Mouse (Mus musculus) CH12.LX (cell line): ENCODE data around the gene Frs2. TPM values are rescaled to one million over a fixed set of nuclear protein-coding genes. Genes with fewer than 3 reads are reported as not detected.

Experiments used
- DNase-seq: peaks from one replicate; pipeline ENCODE4 v3.0.0-alpha.2; 2013; ENCODE audit errors: extremely low read depth
- H3K27ac ChIP-seq: 2 replicates; pipeline ENCODE4 v1.5.1; 2012; ENCODE audit warnings: low read depth, mild to moderate bottlenecking, control low read depth, moderate library complexity; ENCODE audit not compliant: insufficient read depth
- H3K27me3 ChIP-seq: replicated peaks from 2 replicates; pipeline ENCODE3; 2012; ENCODE audit warnings: inconsistent platforms
- H3K36me3 ChIP-seq, 2 experiments: replicated peaks in 1 of 2; 2 replicates each; pipeline versions ENCODE3 to v1.6.1; 2012; ENCODE audit warnings: inconsistent platforms in 1 of 2, low read length in 1 of 2, mild to moderate bottlenecking in 1 of 2, mixed read lengths in 1 of 2, moderate library complexity in 1 of 2; ENCODE audit not compliant: control insufficient read depth in 1 of 2, insufficient read depth in 1 of 2
- H3K4me1 ChIP-seq, 2 experiments: 2 replicates each; pipeline ENCODE4 v1.6.1; 2012; ENCODE audit warnings: inconsistent platforms in 1 of 2, moderate library complexity in 1 of 2; ENCODE audit not compliant: insufficient read depth in 2 of 2, control insufficient read depth in 1 of 2
- H3K4me2 ChIP-seq: 2 replicates; pipeline ENCODE4 v1.6.1; 2012; ENCODE audit warnings: low read depth, mild to moderate bottlenecking, control low read depth; ENCODE audit not compliant: poor library complexity, insufficient read depth, severe bottlenecking
- H3K4me3 ChIP-seq, 3 experiments: fragments of 150-350 bp in 1 of 3; sonication (generic) in 1 of 3; replicated peaks in 1 of 3; 2 replicates each; pipeline versions ENCODE3 to v1.5.1; 2011 to 2012; ENCODE audit warnings: low read depth in 2 of 3, low read length in 2 of 3, mild to moderate bottlenecking in 2 of 3, moderate library complexity in 2 of 3, control low read depth in 1 of 3, improper control_type of control experiment in 1 of 3, inconsistent platforms in 1 of 3, mixed read lengths in 1 of 3; ENCODE audit not compliant: poor library complexity in 1 of 3
- H3K79me2 ChIP-seq: replicated peaks from 2 replicates; pipeline ENCODE4 v1.6.1; 2012; ENCODE audit warnings: mild to moderate bottlenecking, moderate library complexity; ENCODE audit not compliant: control insufficient read depth, poor library complexity, insufficient read depth, severe bottlenecking; ENCODE audit errors: extremely low read depth
- H3K9ac ChIP-seq: 2 replicates; pipeline ENCODE4 v1.6.1; 2012; ENCODE audit warnings: low read depth, mild to moderate bottlenecking, control low read depth, moderate library complexity; ENCODE audit not compliant: insufficient read depth
- H3K9me3 ChIP-seq: replicated peaks from 2 replicates; pipeline ENCODE3; 2012; ENCODE audit warnings: low read length, inconsistent platforms, mixed read lengths
- CHD2 ChIP-seq: IDR thresholded peaks from 2 replicates; pipeline ENCODE4 v1.6.1; 2011; ENCODE audit warnings: low read length, improper control_type of control experiment
- E2F4 ChIP-seq: IDR thresholded peaks from 2 replicates; pipeline ENCODE4 v1.6.1; 2011; ENCODE audit warnings: low read depth, low read length, improper control_type of control experiment; ENCODE audit not compliant: insufficient replicate concordance
- EP300 ChIP-seq: IDR thresholded peaks from 2 replicates; pipeline ENCODE4 v1.6.1; 2011; ENCODE audit warnings: low read length, improper control_type of control experiment
- GABPA ChIP-seq: IDR thresholded peaks from 2 replicates; pipeline ENCODE4 v1.6.1; 2012; ENCODE audit warnings: low read depth, low read length, improper control_type of control experiment, inconsistent platforms; ENCODE audit not compliant: insufficient replicate concordance
- IRF4 ChIP-seq: IDR thresholded peaks from 2 replicates; pipeline ENCODE4 v1.6.1; 2014; ENCODE audit warnings: low read depth, mild to moderate bottlenecking, inconsistent platforms, low read length, improper control_type of control experiment
- JUN ChIP-seq: IDR thresholded peaks from 2 replicates; pipeline ENCODE4 v1.6.1; 2011; ENCODE audit warnings: low read depth, mild to moderate bottlenecking, low read length, improper control_type of control experiment, moderate library complexity; ENCODE audit not compliant: insufficient read depth
- JUND ChIP-seq: conservative IDR thresholded peaks from 2 replicates; pipeline ENCODE4 v1.6.1; 2011; ENCODE audit warnings: low read depth, low read length, improper control_type of control experiment
- KAT2A ChIP-seq: IDR thresholded peaks from 2 replicates; pipeline ENCODE4 v1.6.1; 2012; ENCODE audit warnings: low read length, improper control_type of control experiment, inconsistent platforms; ENCODE audit not compliant: insufficient replicate concordance
- MAFK ChIP-seq: IDR thresholded peaks from 2 replicates; pipeline ENCODE4 v1.6.1; 2011; ENCODE audit warnings: low read length, improper control_type of control experiment; ENCODE audit not compliant: insufficient replicate concordance
- MAX ChIP-seq: IDR thresholded peaks from 2 replicates; pipeline ENCODE4 v1.6.1; 2011; ENCODE audit warnings: low read length, improper control_type of control experiment
- MEF2A ChIP-seq: IDR thresholded peaks from 2 replicates; pipeline ENCODE4 v1.6.1; 2014; ENCODE audit warnings: low read depth, mild to moderate bottlenecking, inconsistent platforms, low read length, improper control_type of control experiment, borderline replicate concordance
- PAX5 ChIP-seq: IDR thresholded peaks from 2 replicates; pipeline ENCODE4 v1.6.1; 2012; ENCODE audit warnings: low read length, inconsistent platforms, mixed read lengths
- POLR2A ChIP-seq: IDR thresholded peaks from 2 replicates; pipeline ENCODE4 v1.6.1; 2011; ENCODE audit warnings: low read depth, mild to moderate bottlenecking, improper control_type of control experiment, low read length
- POLR2AphosphoS2 ChIP-seq: IDR thresholded peaks from 2 replicates; pipeline ENCODE4 v1.6.1; 2011; ENCODE audit warnings: low read depth, low read length, improper control_type of control experiment
- SIN3A ChIP-seq: IDR thresholded peaks from 2 replicates; pipeline ENCODE4 v1.6.1; 2012; ENCODE audit warnings: low read length, improper control_type of control experiment, inconsistent platforms
- TBP ChIP-seq: conservative IDR thresholded peaks from 2 replicates; pipeline ENCODE4 v1.6.1; 2011; ENCODE audit warnings: low read depth, low read length, improper control_type of control experiment
- UBTF ChIP-seq: IDR thresholded peaks from 2 replicates; pipeline ENCODE4 v1.6.1; 2012; ENCODE audit warnings: low read depth, mild to moderate bottlenecking, inconsistent platforms, low read length, improper control_type of control experiment, moderate library complexity
- USF2 ChIP-seq: conservative IDR thresholded peaks from 2 replicates; pipeline ENCODE4 v1.6.1; 2011; ENCODE audit warnings: low read depth, low read length, improper control_type of control experiment
- ZC3H11A ChIP-seq: IDR thresholded peaks from 2 replicates; pipeline ENCODE4 v1.6.1; 2012; ENCODE audit warnings: low read depth, mild to moderate bottlenecking, inconsistent platforms, low read length, improper control_type of control experiment
- ZKSCAN1 ChIP-seq: IDR thresholded peaks from 2 replicates; pipeline ENCODE4 v1.6.1; 2012; ENCODE audit warnings: low read depth, inconsistent platforms, low read length, improper control_type of control experiment, borderline replicate concordance
- ZNF384 ChIP-seq: IDR thresholded peaks from 2 replicates; pipeline ENCODE4 v1.6.1; 2012; ENCODE audit warnings: low read depth, low read length, improper control_type of control experiment, inconsistent platforms
- dilution Hi-C: fragments of 300-500 bp; cut with MboI; formaldehyde crosslinking; loops from 2 replicates; pipeline ENCODE4 v1.14.3; 2020; ENCODE audit warnings: low sequenced_read_pairs; ENCODE audit not compliant: extremely low pct_unique_long_range_greater_than_20kb, extremely low pct_ligation_motif_present
- in situ Hi-C: fragments of 300-500 bp; cut with MboI; formaldehyde crosslinking; loops from 3 replicates; pipeline ENCODE4 v1.14.3; 2019; ENCODE audit warnings: low sequenced_read_pairs, low pct_ligation_motif_present, low pct_unique_long_range_greater_than_20kb, mixed read lengths
- polyA plus RNA-seq: library from polyadenylated mRNA; unstranded; fragments of >175 nt; gene quantifications from 2 replicates; pipeline ENCODE4 v1.2.1, GENCODE M21; 2012; ENCODE audit warnings: low read depth; ENCODE audit not compliant: insufficient read length
- total RNA-seq, 2 experiments: library from RNA; depleted of rRNA; stranded (reverse); fragments of 300-350 nt in 1 of 2; fragments of >200 nt in 1 of 2; gene quantifications; 2 replicates each; pipeline ENCODE4 v1.2.3; 2012 to 2014

Frs2 gene
- total and polyA plus RNA-seq, 3 experiments, result 4.3 to 10.4 (median 5.6) TPM

GRCm38 (mm10) chr10:117103854-117104598, 44.3 kb downstream of the Frs2 start:
- TF ChIP-seq MEF2A (no peak; the same call in 1 of the 2 replicates), JUND (no peak), IRF4 (0 out of 2 replicates have a peak, but pooled peaks have one; percentile 19), UBTF (no peak), POLR2A (no peak)
- TF ChIP-seq, all 38 proteins: peak for 1
- H3K27me3 ChIP-seq, result no peaks in the 10 kb centered on the region
- dilution Hi-C loops (no loop called here), in situ Hi-C loops (no loop called here)
- peaks cover 0 to 56% of the 10 kb centered on the region in 2 experiments; a peak in 2 of 4 replicates for H3K4me1 ChIP-seq
- no peak overlapping the region for H3K27ac ChIP-seq
- no peak overlapping the region for H3K4me2 ChIP-seq
- DNase-seq, result peak; percentile 67
- no peak overlapping the region for H3K9ac ChIP-seq
- peaks cover 0 to 9% of the 10 kb centered on the region in 2 experiments for H3K36me3 ChIP-seq
- peaks cover 2% of the 10 kb centered on the region; the same call in 1 of the 2 replicates for H3K79me2 ChIP-seq
- no peak overlapping the region for H3K4me3 ChIP-seq
- H3K9me3 ChIP-seq, result no peaks in the 10 kb centered on the region

DNA sequence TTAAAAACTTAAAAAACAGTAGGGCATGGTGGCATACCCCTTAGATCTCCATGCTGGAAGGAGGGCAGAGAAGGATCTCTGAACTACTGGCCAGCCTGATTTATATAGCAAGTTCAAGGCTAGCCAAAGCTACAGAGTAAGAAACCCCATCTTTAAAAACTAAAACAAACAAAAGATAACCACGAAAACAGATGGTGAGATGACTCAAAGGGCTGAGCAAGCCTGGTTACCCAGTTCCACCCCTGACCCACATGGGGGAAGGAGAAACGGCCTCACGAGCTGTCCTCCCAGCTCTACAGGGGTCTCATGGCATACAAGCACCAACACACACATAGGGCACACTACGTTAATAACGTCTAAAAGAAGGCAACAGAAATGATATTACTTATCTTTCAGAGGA, 48.2 kb downstream of the Frs2 start:
- Histone ChIP-seq H3K79me2 (peaks cover 2% of the 10 kb centered on the region; the same call in 1 of the 2 replicates), H3K27me3 (no peaks in the 10 kb centered on the region)
- DNase-seq, result no peak
- TF ChIP-seq JUND (no peak), SIN3A (no peak), MAX (no peak)
- TF ChIP-seq, all 38 proteins: peak for 0
- dilution Hi-C loops, result no loop called here
- peaks cover 0 to 37% of the 10 kb centered on the region in 2 experiments; a peak in 2 of 4 replicates for H3K4me1 ChIP-seq
- H3K9ac ChIP-seq, result no peak overlapping the region
- no peak overlapping the region for H3K27ac ChIP-seq
- no peak overlapping the region for H3K4me2 ChIP-seq
- peaks cover 0 to 28% of the 10 kb centered on the region in 2 experiments for H3K36me3 ChIP-seq
- in situ Hi-C loops, result no loop called here
- H3K9me3 ChIP-seq, result no peaks in the 10 kb centered on the region
- no peak overlapping the region for H3K4me3 ChIP-seq

DNA sequence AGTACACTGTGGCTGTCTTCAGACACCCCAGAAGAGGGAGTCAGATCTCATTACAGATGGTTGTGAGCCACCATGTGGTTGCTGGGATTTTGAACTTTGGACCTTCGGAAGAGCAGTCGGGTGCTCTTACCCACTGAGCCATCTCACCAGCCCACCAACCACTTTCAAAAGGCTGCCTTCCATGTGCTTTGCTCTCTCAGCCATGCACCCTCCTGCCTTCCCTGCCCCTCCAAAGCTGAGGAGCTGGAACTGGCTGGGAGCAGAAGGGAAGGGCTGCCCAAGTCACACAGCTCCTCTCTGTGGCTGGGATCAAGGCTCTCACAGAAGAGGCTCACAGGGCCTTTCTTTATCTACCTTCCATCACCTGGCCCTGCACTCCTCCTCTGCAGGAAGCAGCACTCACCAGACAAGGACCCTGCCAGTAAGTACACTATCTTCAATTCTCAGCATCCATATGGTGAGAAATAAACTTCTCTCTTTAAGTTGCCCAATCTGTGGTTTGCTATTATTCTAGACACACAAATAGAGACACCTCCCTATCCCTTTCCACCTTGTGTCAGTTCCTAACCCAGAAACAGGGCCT, 51.1 kb downstream of the Frs2 start:
- dilution Hi-C loops, result no loop called here
- Histone ChIP-seq H3K4me2 (no peak overlapping the region), H3K79me2 (0 out of 2 replicates have a peak, but pooled peaks cover 2% of the 10 kb centered on the region), H3K4me3 (no peak overlapping the region), H3K36me3 (peaks cover 9 to 55% of the 10 kb centered on the region in 2 experiments), H3K4me1 (peaks cover 0 to 7% of the 10 kb centered on the region in 2 experiments; a peak in 1 of 4 replicates), H3K27ac (no peak overlapping the region), H3K9ac (no peak overlapping the region), H3K27me3 (no peaks in the 10 kb centered on the region), H3K9me3 (no peaks in the 10 kb centered on the region)
- TF ChIP-seq TBP, result no peak
- TF ChIP-seq CHD2, result no peak
- TF ChIP-seq GABPA, result no peak
- TF ChIP-seq POLR2AphosphoS2, result no peak
- TF ChIP-seq PAX5, result no peak
- TF ChIP-seq IRF4, result no peak
- no peak for TF ChIP-seq ZNF384
- no peak for TF ChIP-seq UBTF
- TF ChIP-seq E2F4, result no peak
- TF ChIP-seq EP300, result no peak
- TF ChIP-seq JUN, result no peak
- no peak for TF ChIP-seq ZC3H11A
- no peak for TF ChIP-seq MAFK
- no peak for TF ChIP-seq ZKSCAN1
- TF ChIP-seq USF2, result no peak
- no peak for TF ChIP-seq KAT2A
- no peak for TF ChIP-seq JUND
- DNase-seq, result no peak
- in situ Hi-C loops, result no loop called here
